Mouse (Mus musculus): Measurements from ENCODE around the gene Aurkb. TPM values are rescaled to one million over a fixed set of nuclear protein-coding genes. Genes with fewer than 3 reads are reported as not detected.
A peak's percentile ranks its signal among the peaks of the same experiment; 100 is the strongest.

Aurkb gene
- total and polyA plus RNA-seq, 3 experiments: 120 to 170 (median 159) TPM

GRCm38 (mm10) chr11:69064259-69065133 is 19.0 kb downstream of the Aurkb start (continued):
- no peak for TF ChIP-seq ZC3H11A (IDR thresholded peaks at IDR 0.05; ENCODE audit: low read depth, low read length)
- TF ChIP-seq MEF2A (IDR thresholded peaks at IDR 0.05; ENCODE audit: extremely low read depth, insufficient replicate concordance, low read depth, low read length, poor library complexity, severe bottlenecking): no peak
- TF ChIP-seq MAZ (IDR thresholded peaks at IDR 0.05; ENCODE audit: low read depth, low read length): peak; percentile 4; the same call in 1 of the 2 replicates
- no peak for TF ChIP-seq ZMIZ1 (IDR thresholded peaks at IDR 0.05; ENCODE audit: low read depth, low read length)
- TF ChIP-seq USF1 (IDR thresholded peaks at IDR 0.05; ENCODE audit: low read depth, low read length): 0 out of 2 replicates have a peak, but pooled peaks have one; percentile 25
- TF ChIP-seq E2F4 (IDR thresholded peaks at IDR 0.05; ENCODE audit: borderline replicate concordance, low read depth, low read length): 0 out of 2 replicates have a peak, but pooled peaks have one; percentile 5
- no peak for TF ChIP-seq ELF1 (IDR thresholded peaks at IDR 0.05; ENCODE audit: low read depth, low read length)
- 0 out of 2 replicates have a peak, but pooled peaks have one; percentile 58 for TF ChIP-seq MYC (IDR thresholded peaks at IDR 0.05; ENCODE audit: low read depth, low read length)

- peak; percentile 90 for DNase-seq (ENCODE audit: low read depth, low spot score)
- Histone ChIP-seq H3K9me3 (replicated peaks; ENCODE audit: insufficient read depth, low read length) (no peaks in the 10 kb centered on the region), H3K27me3 (ENCODE audit: control insufficient read depth in 1 of 2, insufficient read depth in 2 of 2, low read length in 2 of 2) (no peaks in the 10 kb centered on the region), H3K79me2 (ENCODE audit: control insufficient read depth, insufficient read depth, low read length, poor library complexity) (peaks cover 3% of the 10 kb centered on the region; the same call in 1 of the 2 replicates), H3K4me1 (ENCODE audit: control insufficient read depth in 1 of 2, insufficient read depth in 2 of 2, low read length in 2 of 2) (peaks cover 0 to 8% of the 10 kb centered on the region in 2 experiments; a peak in 2 of 4 replicates), H3K9ac (ENCODE audit: control insufficient read depth, low read depth, low read length, poor library complexity, severe bottlenecking) (peak overlapping the region; percentile 63), H3K27ac (ENCODE audit: control insufficient read depth, low read depth, low read length) (peak overlapping the region; percentile 61), H3K4me3 (ENCODE audit: control insufficient read depth in 1 of 2, insufficient read depth in 1 of 2, low read depth in 2 of 2, low read length in 2 of 2) (peak overlapping the region; percentile 49 to 50), H3K36me3 (ENCODE audit: control insufficient read depth in 1 of 2, insufficient read depth in 2 of 2, low read length in 2 of 2) (peaks cover 0 to 5% of the 10 kb centered on the region in 2 experiments; a peak in 1 of 4 replicates)
- TF ChIP-seq ZC3H11A (IDR thresholded peaks at IDR 0.05; ENCODE audit: low read depth, low read length) (no peak), MEF2A (IDR thresholded peaks at IDR 0.05; ENCODE audit: extremely low read depth, insufficient replicate concordance, low read depth, low read length, poor library complexity, severe bottlenecking) (no peak), MXI1 (IDR thresholded peaks at IDR 0.05; ENCODE audit: low read depth, low read length) (no peak), CHD1 (IDR thresholded peaks at IDR 0.05; ENCODE audit: low read depth, low read length) (no peak), ZNF384 (IDR thresholded peaks at IDR 0.05; ENCODE audit: low read depth, low read length) (peak; percentile 81), BHLHE40 (IDR thresholded peaks at IDR 0.05; ENCODE audit: borderline replicate concordance, low read depth, low read length) (no peak), SIN3A (IDR thresholded peaks at IDR 0.05; ENCODE audit: low read length) (no peak), ZKSCAN1 (IDR thresholded peaks at IDR 0.05; ENCODE audit: low read depth, low read length) (no peak), SMC3 (IDR thresholded peaks at IDR 0.05; ENCODE audit: low read depth, low read length) (no peak), POLR2AphosphoS5 (IDR thresholded peaks at IDR 0.05; ENCODE audit: borderline replicate concordance, low read depth, low read length) (no peak), MYC (IDR thresholded peaks at IDR 0.05; ENCODE audit: low read depth, low read length) (0 out of 2 replicates have a peak, but pooled peaks have one; percentile 13), POLR2A (IDR thresholded peaks at IDR 0.05; ENCODE audit: control insufficient read depth in 1 of 2, insufficient read depth in 1 of 2, low read depth in 1 of 2, low read length in 2 of 2, poor library complexity in 1 of 2) (no peak), MAFK (IDR thresholded peaks at IDR 0.05; ENCODE audit: borderline replicate concordance, low read depth, low read length) (no peak), RAD21 (IDR thresholded peaks at IDR 0.05; ENCODE audit: low read depth, low read length) (no peak), RCOR1 (IDR thresholded peaks at IDR 0.05; ENCODE audit: low read depth, low read length) (no peak), ZMIZ1 (IDR thresholded peaks at IDR 0.05; ENCODE audit: low read depth, low read length) (no peak), JUND (IDR thresholded peaks at IDR 0.05; ENCODE audit: low read depth, low read length) (no peak), MAZ (IDR thresholded peaks at IDR 0.05; ENCODE audit: low read depth, low read length) (no peak), TBP (IDR thresholded peaks at IDR 0.05; ENCODE audit: low read depth, low read length) (peak; percentile 95), GATA1 (IDR thresholded peaks at IDR 0.05; ENCODE audit: low read depth, low read length) (no peak)
These were observed 20.0 kb downstream of the Aurkb start for GRCm38 (mm10) chr11:69065394-69065925.

Data from MEL (cell line).